Mouse (Mus musculus): ENCODE data around the gene Dhx8. TPM values are rescaled to one million over a fixed set of nuclear protein-coding genes. Genes with fewer than 3 reads are reported as not detected.

The Dhx8 gene
- 10 to 100 TPM; 30.7 to 36.4 (median 32.0) TPM for total RNA-seq (2022)

- peak; percentile 97 to 98 for DNase-seq (ENCODE audit: low spot score in 2 of 2)
Observed at GRCm38 (mm10) chr11:101732518-101733440, at the start of gene Dhx8. Gene Dhx8 (plus strand): TSS chr11:101732919.

- peak; percentile 67 to 95 for DNase-seq (ENCODE audit: low spot score in 2 of 2)
Observed at GRCm38 (mm10) chr11:101687351-101688301, 45.1 kb upstream of the Dhx8 start.

GRCm38 (mm10) chr11:101689701-101690113, 43.0 kb upstream of the Dhx8 start:
- DNase-seq (ENCODE audit: low spot score in 2 of 2), result peak; percentile 62 to 77

GRCm38 (mm10) chr11:101690326-101690725, 42.4 kb upstream of the Dhx8 start:
- DNase-seq (ENCODE audit: low spot score in 2 of 2), result no peak

- peak in 1 of 2 experiments; percentile 25 for DNase-seq (ENCODE audit: low spot score in 2 of 2)
Observed at GRCm38 (mm10) chr11:101695906-101696661, 36.6 kb upstream of the Dhx8 start.

- DNase-seq (ENCODE audit: low spot score in 2 of 2), result no peak
Observed at GRCm38 (mm10) chr11:101697156-101697861, 35.4 kb upstream of the Dhx8 start.

GRCm38 (mm10) chr11:101698114-101698513, 34.6 kb upstream of the Dhx8 start:
- DNase-seq (ENCODE audit: low spot score in 2 of 2), result no peak

- DNase-seq (ENCODE audit: low spot score in 2 of 2), result no peak
Observed at GRCm38 (mm10) chr11:101699556-101699955, 33.2 kb upstream of the Dhx8 start.

GRCm38 (mm10) chr11:101699991-101700390, 32.7 kb upstream of the Dhx8 start:
- no peak for DNase-seq (ENCODE audit: low spot score in 2 of 2)

- DNase-seq (ENCODE audit: low spot score in 2 of 2), result peak in 1 of 2 experiments; percentile 26
Observed at GRCm38 (mm10) chr11:101700446-101700845, 32.3 kb upstream of the Dhx8 start.

- DNase-seq (ENCODE audit: low spot score in 2 of 2), result no peak
Observed at GRCm38 (mm10) chr11:101704081-101704480, 28.6 kb upstream of the Dhx8 start.

GRCm38 (mm10) chr11:101706764-101707448, 25.8 kb upstream of the Dhx8 start:
- DNase-seq (ENCODE audit: low spot score in 2 of 2), result no peak

- no peak for DNase-seq (ENCODE audit: low spot score in 2 of 2)
Observed at GRCm38 (mm10) chr11:101708482-101708881, 24.2 kb upstream of the Dhx8 start.

- DNase-seq (ENCODE audit: low spot score in 2 of 2), result no peak
Observed at GRCm38 (mm10) chr11:101712811-101713210, 19.9 kb upstream of the Dhx8 start.

GRCm38 (mm10) chr11:101714012-101714411, 18.7 kb upstream of the Dhx8 start:
- no peak for DNase-seq (ENCODE audit: low spot score in 2 of 2)

GRCm38 (mm10) chr11:101718324-101718723, 14.4 kb upstream of the Dhx8 start:
- DNase-seq (ENCODE audit: low spot score in 2 of 2), result no peak

- DNase-seq (ENCODE audit: low spot score in 2 of 2), result no peak
Observed at GRCm38 (mm10) chr11:101719986-101720520, 12.7 kb upstream of the Dhx8 start.

- no peak for DNase-seq (ENCODE audit: low spot score in 2 of 2)
Observed at GRCm38 (mm10) chr11:101725043-101725442, 7.7 kb upstream of the Dhx8 start.

- no peak for DNase-seq (ENCODE audit: low spot score in 2 of 2)
Observed at GRCm38 (mm10) chr11:101726765-101727164, 6.0 kb upstream of the Dhx8 start.

GRCm38 (mm10) chr11:101729308-101729707, 3.4 kb upstream of the Dhx8 start:
- DNase-seq (ENCODE audit: low spot score in 2 of 2), result no peak

Data from left cerebral cortex, adult 8-10 months (tissue).